Mouse (Mus musculus) MEL (cell line): ENCODE measurements at regions not wholly inside any gene's neighbourhood (a gene's known extent, or its start where the extent isn't known, plus 50 kb on each side); places are given as distances from the start of the nearest gene placed in this dataset.

Source experiments
- DNase-seq: peaks from one replicate; pipeline ENCODE4 v3.0.0; 2011; ENCODE audit warnings: low read depth, low spot score
- H3K27ac ChIP-seq: 2 replicates; pipeline ENCODE4 v1.5.1; 2012; ENCODE audit warnings: low read depth, mild to moderate bottlenecking, control low read depth, low read length, moderate library complexity; ENCODE audit not compliant: control insufficient read depth
- H3K27me3 ChIP-seq, 2 experiments: fragments of 150-350 bp in 1 of 2; sonication (generic) in 1 of 2; 2 replicates each; pipeline ENCODE4 v1.6.1; 2012; ENCODE audit warnings: low read length in 2 of 2, mild to moderate bottlenecking in 2 of 2, improper control_type of control experiment in 1 of 2, moderate library complexity in 1 of 2; ENCODE audit not compliant: insufficient read depth in 2 of 2, control insufficient read depth in 1 of 2
- H3K36me3 ChIP-seq, 2 experiments: 2 replicates each; pipeline ENCODE4 v1.6.1; 2012 to 2014; ENCODE audit warnings: low read length in 2 of 2, improper control_type of control experiment in 1 of 2, inconsistent platforms in 1 of 2, mild to moderate bottlenecking in 1 of 2; ENCODE audit not compliant: insufficient read depth in 2 of 2, control insufficient read depth in 1 of 2
- H3K4me1 ChIP-seq, 2 experiments: fragments of 150-350 bp in 1 of 2; sonication (generic) in 1 of 2; 2 replicates each; pipeline ENCODE4 v1.6.1; 2012; ENCODE audit warnings: low read length in 2 of 2, improper control_type of control experiment in 1 of 2, mild to moderate bottlenecking in 1 of 2; ENCODE audit not compliant: insufficient read depth in 2 of 2, control insufficient read depth in 1 of 2
- H3K4me3 ChIP-seq, 2 experiments: fragments of 150-350 bp in 1 of 2; sonication (generic) in 1 of 2; 2 replicates each; pipeline ENCODE4 v1.5.1; 2012; ENCODE audit warnings: low read depth in 2 of 2, low read length in 2 of 2, mild to moderate bottlenecking in 2 of 2, moderate library complexity in 2 of 2, control low read depth in 1 of 2, improper control_type of control experiment in 1 of 2; ENCODE audit not compliant: control insufficient read depth in 1 of 2, insufficient read depth in 1 of 2
- H3K79me2 ChIP-seq: 2 replicates; pipeline ENCODE4 v1.6.1; 2012; ENCODE audit warnings: mild to moderate bottlenecking, low read length, moderate library complexity; ENCODE audit not compliant: control insufficient read depth, poor library complexity, insufficient read depth
- H3K9ac ChIP-seq: 2 replicates; pipeline ENCODE4 v1.6.1; 2012; ENCODE audit warnings: low read depth, mild to moderate bottlenecking, control low read depth, low read length, moderate library complexity; ENCODE audit not compliant: control insufficient read depth, poor library complexity, severe bottlenecking
- H3K9me3 ChIP-seq: fragments of 150-350 bp; sonication (generic); replicated peaks from 2 replicates; pipeline ENCODE4 v1.6.1; 2012; ENCODE audit warnings: mild to moderate bottlenecking, low read length, improper control_type of control experiment, moderate library complexity; ENCODE audit not compliant: insufficient read depth
- CHD2 ChIP-seq: IDR thresholded peaks from 2 replicates; pipeline ENCODE4 v1.6.1; 2011; ENCODE audit warnings: low read length, improper control_type of control experiment
- EP300 ChIP-seq, 2 experiments: IDR thresholded peaks; 2 replicates each; pipeline ENCODE4 v1.6.1; 2011; ENCODE audit warnings: improper control_type of control experiment in 2 of 2, low read length in 2 of 2, low read depth in 1 of 2, mild to moderate bottlenecking in 1 of 2
- GABPA ChIP-seq: IDR thresholded peaks from 2 replicates; pipeline ENCODE4 v1.6.1; 2012; ENCODE audit warnings: low read depth, mild to moderate bottlenecking, inconsistent platforms, low read length, improper control_type of control experiment, moderate library complexity
- HCFC1 ChIP-seq: IDR thresholded peaks from 2 replicates; pipeline ENCODE4 v1.6.1; 2012; ENCODE audit warnings: low read depth, mild to moderate bottlenecking, inconsistent platforms, low read length, improper control_type of control experiment, moderate library complexity
- JUND ChIP-seq: IDR thresholded peaks from 2 replicates; pipeline ENCODE4 v1.6.1; 2011; ENCODE audit warnings: low read depth, mild to moderate bottlenecking, improper control_type of control experiment, low read length
- KAT2A ChIP-seq: conservative IDR thresholded peaks from 2 replicates; pipeline ENCODE4 v1.6.1; 2012; ENCODE audit warnings: low read depth, low read length, improper control_type of control experiment, inconsistent platforms
- MAX ChIP-seq: IDR thresholded peaks from 2 replicates; pipeline ENCODE4 v1.6.1; 2011; ENCODE audit warnings: low read length, improper control_type of control experiment
- MEF2A ChIP-seq: IDR thresholded peaks from 2 replicates; pipeline ENCODE4 v1.6.1; 2014; ENCODE audit warnings: low read depth, mild to moderate bottlenecking, inconsistent platforms, low read length, improper control_type of control experiment; ENCODE audit not compliant: poor library complexity, insufficient replicate concordance, severe bottlenecking; ENCODE audit errors: extremely low read depth
- MXI1 ChIP-seq: IDR thresholded peaks from 2 replicates; pipeline ENCODE4 v1.6.1; 2011; ENCODE audit warnings: mild to moderate bottlenecking, low read depth, low read length, improper control_type of control experiment
- NRF1 ChIP-seq: IDR thresholded peaks from 2 replicates; pipeline ENCODE4 v1.6.1; 2014; ENCODE audit warnings: low read depth, mild to moderate bottlenecking, inconsistent platforms, low read length, improper control_type of control experiment, moderate library complexity; ENCODE audit not compliant: poor library complexity, insufficient read depth, severe bottlenecking
- POLR2A ChIP-seq, 2 experiments: IDR thresholded peaks; 2 replicates each; pipeline ENCODE4 v1.6.1; 2011 to 2012; ENCODE audit warnings: low read length in 2 of 2, mild to moderate bottlenecking in 2 of 2, control low read depth in 1 of 2, improper control_type of control experiment in 1 of 2, low read depth in 1 of 2, moderate library complexity in 1 of 2; ENCODE audit not compliant: control insufficient read depth in 1 of 2, insufficient read depth in 1 of 2, poor library complexity in 1 of 2
- POLR2AphosphoS2 ChIP-seq: IDR thresholded peaks from 2 replicates; pipeline ENCODE4 v1.6.1; 2011; ENCODE audit warnings: low read length, improper control_type of control experiment
- RAD21 ChIP-seq: IDR thresholded peaks from 2 replicates; pipeline ENCODE4 v1.6.1; 2011; ENCODE audit warnings: mild to moderate bottlenecking, low read depth, low read length, improper control_type of control experiment
- SIN3A ChIP-seq: IDR thresholded peaks from 2 replicates; pipeline ENCODE4 v1.6.1; 2012; ENCODE audit warnings: low read length, improper control_type of control experiment, inconsistent platforms
- TCF12 ChIP-seq: IDR thresholded peaks from 2 replicates; pipeline ENCODE4 v1.6.1; 2014; ENCODE audit warnings: low read depth, mild to moderate bottlenecking, inconsistent platforms, low read length, improper control_type of control experiment, moderate library complexity
- UBTF ChIP-seq: IDR thresholded peaks from 2 replicates; pipeline ENCODE4 v1.6.1; 2012; ENCODE audit warnings: low read depth, mild to moderate bottlenecking, inconsistent platforms, low read length, improper control_type of control experiment, moderate library complexity, borderline replicate concordance; ENCODE audit not compliant: insufficient read depth
- ZKSCAN1 ChIP-seq: IDR thresholded peaks from 2 replicates; pipeline ENCODE4 v1.6.1; 2012; ENCODE audit warnings: low read depth, mild to moderate bottlenecking, inconsistent platforms, low read length, improper control_type of control experiment, moderate library complexity
- ZMIZ1 ChIP-seq: IDR thresholded peaks from 2 replicates; pipeline ENCODE4 v1.6.1; 2012; ENCODE audit warnings: low read depth, mild to moderate bottlenecking, inconsistent platforms, low read length, improper control_type of control experiment, moderate library complexity

DNA sequence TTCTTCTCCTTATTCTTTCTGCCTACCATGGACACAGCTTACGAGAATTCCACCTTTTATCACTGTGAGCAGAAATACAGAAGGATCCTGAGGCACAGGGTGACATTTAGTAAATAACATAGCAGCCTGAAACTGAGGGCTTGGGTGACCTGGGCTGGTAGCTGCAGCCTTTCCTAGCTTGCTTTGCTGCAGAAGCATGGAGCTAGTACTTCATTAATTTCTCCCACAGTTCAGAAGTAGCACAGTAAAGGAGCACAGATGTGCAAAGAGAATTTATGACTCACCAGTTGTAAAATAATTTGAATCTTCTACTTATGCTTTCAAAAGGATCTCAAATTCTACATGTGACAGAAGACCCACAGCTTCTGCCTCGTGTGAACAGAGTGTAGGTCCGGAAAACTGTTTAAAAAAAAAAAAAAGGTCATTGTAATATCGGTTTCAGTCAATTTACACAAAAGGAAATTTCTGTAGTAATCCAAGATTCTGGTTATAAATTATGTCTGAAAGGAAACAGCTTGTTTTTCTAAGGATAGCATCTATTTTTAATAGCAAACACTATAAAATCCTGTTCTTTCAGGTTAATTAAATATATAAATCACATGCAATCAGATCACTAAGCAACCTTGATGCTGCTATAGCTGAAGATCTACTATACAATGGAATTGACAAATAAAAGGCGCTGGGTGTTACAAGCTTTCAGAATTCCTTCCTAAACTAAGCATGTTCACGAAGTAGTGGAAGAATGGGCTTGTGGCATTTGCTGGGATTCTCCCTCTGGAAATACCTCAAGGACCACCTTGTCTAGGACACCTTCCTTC lies 64.0 kb upstream of the Mef2c start:
- H3K4me3 ChIP-seq = no peak overlapping the region

DNA sequence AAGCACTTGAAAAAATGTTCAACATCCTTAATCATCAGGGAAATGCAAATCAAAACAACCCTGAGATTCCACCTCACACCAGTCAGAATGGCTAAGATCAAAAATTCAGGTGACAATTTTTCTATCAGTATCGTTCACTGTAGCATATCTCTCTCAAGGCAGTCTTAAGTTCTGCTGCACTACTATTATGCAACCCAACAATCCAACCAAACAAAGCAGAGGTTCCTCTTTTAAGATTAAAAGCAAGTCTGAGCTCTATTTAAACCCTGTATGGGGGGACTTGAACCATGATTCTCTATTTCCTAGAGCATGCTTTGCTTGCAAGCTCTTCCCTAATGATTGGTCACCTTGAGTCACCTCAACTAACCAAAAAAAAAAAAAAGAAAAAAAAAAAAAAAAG lies 59.6 kb upstream of the Mef2c start:
- Histone ChIP-seq H3K9me3 (no peaks in the 10 kb centered on the region), H3K79me2 (no peaks in the 10 kb centered on the region), H3K36me3 (peaks cover 0 to 7% of the 10 kb centered on the region in 2 experiments; a peak in 2 of 4 replicates), H3K9ac (no peak overlapping the region), H3K4me3 (no peak overlapping the region), H3K4me1 (peaks cover 0 to 6% of the 10 kb centered on the region in 2 experiments; a peak in 2 of 4 replicates), H3K27me3 (no peaks in the 10 kb centered on the region), H3K27ac (no peak overlapping the region)
- peak; percentile 20 for DNase-seq
- TF ChIP-seq GABPA (no peak), MXI1 (no peak), KAT2A (no peak), SIN3A (no peak), MAX (no peak), ZKSCAN1 (no peak), NRF1 (no peak), UBTF (no peak), EP300 (IDR thresholded peaks at IDR 0.05; ENCODE audit: low read depth in 1 of 2, low read length in 2 of 2) (no peak), HCFC1 (no peak), CHD2 (no peak), ZMIZ1 (no peak), TCF12 (no peak), POLR2AphosphoS2 (no peak), MEF2A (no peak), POLR2A (IDR thresholded peaks at IDR 0.05; ENCODE audit: control insufficient read depth in 1 of 2, insufficient read depth in 1 of 2, low read depth in 1 of 2, low read length in 2 of 2, poor library complexity in 1 of 2) (no peak), RAD21 (no peak)
- TF ChIP-seq, all 39 proteins: peak for 0

More for the DNA sequence above, 64.0 kb upstream of the Mef2c start:
- H3K36me3 ChIP-seq = no peaks in the 10 kb centered on the region
- no peaks in the 10 kb centered on the region for H3K9me3 ChIP-seq
- H3K9ac ChIP-seq = no peak overlapping the region
- H3K79me2 ChIP-seq = no peaks in the 10 kb centered on the region
- H3K4me1 ChIP-seq = no peaks in the 10 kb centered on the region
- no peak for DNase-seq
- no peaks in the 10 kb centered on the region for H3K27me3 ChIP-seq
- H3K27ac ChIP-seq = no peak overlapping the region
- TF ChIP-seq POLR2A (IDR thresholded peaks at IDR 0.05; ENCODE audit: control insufficient read depth in 1 of 2, insufficient read depth in 1 of 2, low read depth in 1 of 2, low read length in 2 of 2, poor library complexity in 1 of 2) (no peak), JUND (no peak), HCFC1 (no peak)
